Mouse (Mus musculus): Measurements from ENCODE around the gene 4933403O08Rik. TPM values are rescaled to one million over a fixed set of nuclear protein-coding genes. Genes with fewer than 3 reads are reported as not detected.

The 4933403O08Rik gene
- 0.06 TPM in 1 of 2 replicates, not detected in the other for polyA plus RNA-seq (2015; fragmentation: Nextera tagmentation; extraction: Ambion mirVana)

DNA sequence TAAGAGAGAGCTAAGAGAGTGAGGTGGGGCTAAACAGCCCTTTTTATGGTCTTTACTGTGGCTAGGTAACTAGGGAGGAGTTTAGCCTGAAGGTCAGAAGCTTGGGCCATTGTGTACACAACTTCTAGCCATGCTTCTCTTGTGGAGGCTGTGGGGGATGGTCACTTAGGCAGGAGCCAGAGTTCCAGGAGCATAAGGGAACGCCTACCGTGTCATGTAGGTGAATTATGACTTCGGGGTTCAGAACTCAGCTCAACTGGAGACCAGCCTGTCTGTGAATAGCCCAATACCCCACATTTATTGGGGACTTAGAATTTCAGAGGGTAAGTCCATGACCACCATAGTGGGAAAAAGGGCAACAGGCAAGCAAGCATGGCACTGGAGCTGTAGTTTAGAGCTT, at the start of gene 4933403O08Rik:
4933403O08Rik (plus strand) TSS at position 301 of the 400 bp plus-strand sequence.
- H3K36me3 ChIP-seq (ENCODE audit: control insufficient read depth, insufficient read depth) = no peaks in the 10 kb centered on the region
- no peak within 1 kb of the TSS for H3K27ac ChIP-seq (ENCODE audit: low read length)
- 69% methylated on average over 3 of the region's 3 CpGs for WGBS (ENCODE audit: insufficient replicate concordance)

GRCm38 (mm10) chrX:112242916-112243315, 4.1 kb downstream of the 4933403O08Rik start:
- H3K27me3 ChIP-seq (ENCODE audit: control insufficient read depth, insufficient read depth, low read depth, low read length) = no peaks in the 10 kb centered on the region
- H3K27ac ChIP-seq (ENCODE audit: low read length) = no peak overlapping the region
- no peak overlapping the region for H3K4me3 ChIP-seq (ENCODE audit: low read depth, low read length)
- H3K36me3 ChIP-seq (ENCODE audit: control insufficient read depth, insufficient read depth) = no peaks in the 10 kb centered on the region
- no peaks in the 10 kb centered on the region for H3K9me3 ChIP-seq (replicated peaks; ENCODE audit: control insufficient read depth, low read length)
- H3K9ac ChIP-seq (ENCODE audit: low read depth, low read length) = no peak overlapping the region
- 64% methylated on average over 1 of the region's 1 CpGs for WGBS (ENCODE audit: insufficient replicate concordance)
- ATAC-seq (ENCODE audit: low read depth) = no peak
- no peaks in the 10 kb centered on the region for H3K4me1 ChIP-seq (ENCODE audit: control insufficient read depth, low read depth, low read length)
- no peak overlapping the region for H3K4me2 ChIP-seq (ENCODE audit: low read depth, low read length)

More for the DNA sequence above, at the start of gene 4933403O08Rik:
- ATAC-seq (ENCODE audit: low read depth) = no peak
- no peaks in the 10 kb centered on the region for H3K4me1 ChIP-seq (ENCODE audit: control insufficient read depth, low read depth, low read length)
- H3K4me3 ChIP-seq (ENCODE audit: low read depth, low read length) = no peak within 1 kb of the TSS
- no peaks in the 10 kb centered on the region for H3K27me3 ChIP-seq (ENCODE audit: control insufficient read depth, insufficient read depth, low read depth, low read length)
- H3K9me3 ChIP-seq (replicated peaks; ENCODE audit: control insufficient read depth, low read length) = no peaks in the 10 kb centered on the region
- no peak within 1 kb of the TSS for H3K4me2 ChIP-seq (ENCODE audit: low read depth, low read length)
- H3K9ac ChIP-seq (ENCODE audit: low read depth, low read length) = no peak within 1 kb of the TSS

DNA sequence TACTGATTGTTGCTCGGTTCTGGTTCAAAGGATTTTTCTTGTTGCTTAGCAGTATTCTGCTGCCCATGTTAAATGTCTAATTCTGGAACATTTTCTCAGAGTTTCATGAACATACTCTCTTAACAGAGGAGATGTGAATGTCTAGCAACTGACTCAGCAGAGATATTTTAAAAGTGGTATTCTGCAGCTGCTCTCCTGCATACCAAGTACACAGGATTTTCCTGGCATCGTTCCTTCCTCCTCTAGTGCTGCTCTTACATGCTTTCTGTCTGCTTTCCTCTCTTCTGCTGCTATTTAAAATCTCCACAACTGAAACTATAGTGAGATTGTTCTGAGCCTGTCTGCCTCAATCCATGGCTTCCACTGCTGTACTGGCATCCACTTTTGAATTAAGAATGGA, 16.7 kb downstream of the 4933403O08Rik start:
- Histone ChIP-seq H3K4me3 (ENCODE audit: low read depth, low read length) (no peak overlapping the region), H3K36me3 (ENCODE audit: control insufficient read depth, insufficient read depth) (no peaks in the 10 kb centered on the region), H3K27ac (ENCODE audit: low read length) (no peak overlapping the region), H3K9ac (ENCODE audit: low read depth, low read length) (no peak overlapping the region), H3K4me2 (ENCODE audit: low read depth, low read length) (no peak overlapping the region), H3K27me3 (ENCODE audit: control insufficient read depth, insufficient read depth, low read depth, low read length) (no peaks in the 10 kb centered on the region), H3K9me3 (replicated peaks; ENCODE audit: control insufficient read depth, low read length) (no peaks in the 10 kb centered on the region), H3K4me1 (ENCODE audit: control insufficient read depth, low read depth, low read length) (no peaks in the 10 kb centered on the region)
- ATAC-seq (ENCODE audit: low read depth) = no peak
- 48% methylated on average over 2 of the region's 2 CpGs for WGBS (ENCODE audit: insufficient replicate concordance)

DNA sequence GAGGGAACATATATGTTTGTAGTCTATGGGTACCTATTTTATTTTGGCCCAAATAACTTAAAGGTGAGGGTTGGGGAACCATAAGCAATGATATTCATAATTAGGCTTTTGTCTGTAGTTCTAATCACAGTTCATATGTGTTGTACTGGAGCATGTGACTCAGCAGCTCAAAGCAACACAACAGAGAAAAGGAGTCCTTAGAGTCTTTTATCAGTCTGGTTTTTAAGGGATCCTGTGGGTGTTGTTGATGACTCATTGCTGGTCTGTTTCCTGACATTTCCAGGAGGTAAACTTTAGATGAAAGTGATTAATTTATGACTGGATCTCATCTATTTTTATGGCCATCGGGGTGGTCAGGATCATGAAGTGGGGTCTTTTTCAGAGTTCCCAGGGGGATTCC, 34.7 kb downstream of the 4933403O08Rik start:
- Histone ChIP-seq H3K27me3 (ENCODE audit: control insufficient read depth, insufficient read depth, low read depth, low read length) (no peaks in the 10 kb centered on the region), H3K9ac (ENCODE audit: low read depth, low read length) (no peak overlapping the region), H3K4me2 (ENCODE audit: low read depth, low read length) (no peak overlapping the region), H3K4me3 (ENCODE audit: low read depth, low read length) (no peak overlapping the region), H3K27ac (ENCODE audit: low read length) (no peak overlapping the region), H3K9me3 (replicated peaks; ENCODE audit: control insufficient read depth, low read length) (no peaks in the 10 kb centered on the region), H3K36me3 (ENCODE audit: control insufficient read depth, insufficient read depth) (no peaks in the 10 kb centered on the region), H3K4me1 (ENCODE audit: control insufficient read depth, low read depth, low read length) (no peaks in the 10 kb centered on the region)
- no peak for ATAC-seq (ENCODE audit: low read depth)
- 17% methylated on average over 1 of the region's 1 CpGs for WGBS (ENCODE audit: insufficient replicate concordance)

Other genes starting within 250 kb of the 4933403O08Rik start
- gene Tex16, start 228.0 kb upstream of the 4933403O08Rik start, polyA plus RNA-seq (2015; fragmentation: Nextera tagmentation; extraction: Ambion mirVana) = 0.15 and 0.23 TPM in 2 replicates
- gene Apool, start 72.3 kb downstream of the 4933403O08Rik start, polyA plus RNA-seq (2015; fragmentation: Nextera tagmentation; extraction: Ambion mirVana) = 22.3 and 22.9 TPM in 2 replicates
- gene Satl1, start 167.7 kb downstream of the 4933403O08Rik start, polyA plus RNA-seq (2015; fragmentation: Nextera tagmentation; extraction: Ambion mirVana) = not detected in 2 replicates

All from liver, embryonic 16.5 days (tissue).